Mouse (Mus musculus) neural tube, postnatal 0 days (tissue): Measurements from ENCODE around the gene Selenot. TPM values are rescaled to one million over a fixed set of nuclear protein-coding genes. Genes with fewer than 3 reads are reported as not detected.

Source experiments
- polyA plus RNA-seq: library from polyadenylated mRNA; unstranded; fragments of >200 nt; fragmentation: Nextera tagmentation; extraction: Ambion mirVana; gene quantifications from 2 replicates; pipeline ENCODE4 v1.2.1, GENCODE M21; 2015

Gene Selenot
- 28.1 and 31.8 TPM in 2 replicates for polyA plus RNA-seq

GRCm38 (mm10) chr3:58576137-58577066 is at the start of gene Selenot:
Selenot (plus strand) TSS chr3:58576636.

GRCm38 (mm10) chr3:58636406-58637295 is 60.2 kb downstream of the Selenot start, which contains the start of gene Erich6:
Erich6 (minus strand) TSS chr3:58637207.

Other genes with a start within 250 kb of the Selenot start
- gene Tsc22d2, start 161.9 kb upstream of the Selenot start, polyA plus RNA-seq: 12.5 and 13.3 TPM in 2 replicates
- gene Eif2a, start 50.8 kb upstream of the Selenot start, polyA plus RNA-seq: 33.4 and 35.1 TPM in 2 replicates
- 50.7 and 54.0 TPM in 2 replicates for gene Serp1, start 50.7 kb upstream of the Selenot start, polyA plus RNA-seq
- gene Erich6, start 60.6 kb downstream of the Selenot start, polyA plus RNA-seq: 0.35 and 0.50 TPM in 2 replicates
- 13.4 and 16.0 TPM in 2 replicates for gene Siah2, start 115.8 kb downstream of the Selenot start, polyA plus RNA-seq
- 0.09 TPM in 1 of 2 replicates, not detected in the other for gene Mindy4b-ps, start 245.7 kb downstream of the Selenot start, polyA plus RNA-seq